Mouse (Mus musculus) layer of hippocampus, adult 11-12 months (tissue): ENCODE data around the gene Zgrf1.

Experiments
- DNase-seq: peaks from one replicate; pipeline ENCODE4 v3.0.0; 2022; ENCODE audit warnings: low spot score

Zgrf1 gene

DNA sequence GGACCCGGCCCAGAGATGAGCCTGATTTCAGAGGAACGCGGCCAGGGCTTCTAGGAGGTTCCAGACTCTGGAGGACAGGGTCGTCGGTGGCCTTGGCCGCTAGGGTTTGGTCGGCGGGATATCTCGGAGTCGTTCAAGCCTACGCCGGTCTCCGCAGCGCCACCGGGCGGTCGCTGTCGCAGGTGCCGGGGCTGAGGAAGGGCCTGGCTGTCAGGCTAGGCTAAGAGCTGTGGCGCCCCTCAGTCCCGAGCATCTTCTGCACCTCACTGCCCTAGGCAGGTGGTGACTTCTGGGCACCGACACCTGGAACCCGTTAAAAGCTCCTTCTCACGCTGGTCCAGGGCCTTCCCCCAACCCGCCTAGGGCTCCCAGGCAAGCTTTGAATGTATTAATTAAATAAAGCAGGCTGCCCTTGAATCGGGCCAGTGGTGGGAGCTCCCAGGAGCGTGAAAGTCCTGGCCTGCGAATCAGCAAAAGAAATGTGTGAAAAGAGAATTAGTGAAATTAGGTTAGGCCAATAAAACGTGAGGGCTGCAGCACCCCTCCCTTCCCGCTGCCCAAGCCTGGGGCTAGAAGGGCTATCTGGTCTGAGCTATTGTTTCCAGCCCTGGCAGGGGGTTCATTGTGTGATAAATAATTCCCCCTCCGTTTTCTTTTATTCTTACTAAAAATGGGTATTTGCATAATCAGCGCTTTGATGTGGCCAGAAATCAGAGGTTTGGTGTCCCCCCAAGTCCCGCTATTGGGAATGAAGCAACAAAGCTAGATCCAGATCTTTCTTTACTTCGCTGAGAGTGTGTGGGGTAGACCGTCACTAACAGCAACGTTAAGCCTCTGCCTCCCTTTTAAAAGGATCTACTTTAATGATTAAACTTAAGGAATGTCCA is 86.8 kb downstream of the Zgrf1 start:
- no peak for DNase-seq

DNA sequence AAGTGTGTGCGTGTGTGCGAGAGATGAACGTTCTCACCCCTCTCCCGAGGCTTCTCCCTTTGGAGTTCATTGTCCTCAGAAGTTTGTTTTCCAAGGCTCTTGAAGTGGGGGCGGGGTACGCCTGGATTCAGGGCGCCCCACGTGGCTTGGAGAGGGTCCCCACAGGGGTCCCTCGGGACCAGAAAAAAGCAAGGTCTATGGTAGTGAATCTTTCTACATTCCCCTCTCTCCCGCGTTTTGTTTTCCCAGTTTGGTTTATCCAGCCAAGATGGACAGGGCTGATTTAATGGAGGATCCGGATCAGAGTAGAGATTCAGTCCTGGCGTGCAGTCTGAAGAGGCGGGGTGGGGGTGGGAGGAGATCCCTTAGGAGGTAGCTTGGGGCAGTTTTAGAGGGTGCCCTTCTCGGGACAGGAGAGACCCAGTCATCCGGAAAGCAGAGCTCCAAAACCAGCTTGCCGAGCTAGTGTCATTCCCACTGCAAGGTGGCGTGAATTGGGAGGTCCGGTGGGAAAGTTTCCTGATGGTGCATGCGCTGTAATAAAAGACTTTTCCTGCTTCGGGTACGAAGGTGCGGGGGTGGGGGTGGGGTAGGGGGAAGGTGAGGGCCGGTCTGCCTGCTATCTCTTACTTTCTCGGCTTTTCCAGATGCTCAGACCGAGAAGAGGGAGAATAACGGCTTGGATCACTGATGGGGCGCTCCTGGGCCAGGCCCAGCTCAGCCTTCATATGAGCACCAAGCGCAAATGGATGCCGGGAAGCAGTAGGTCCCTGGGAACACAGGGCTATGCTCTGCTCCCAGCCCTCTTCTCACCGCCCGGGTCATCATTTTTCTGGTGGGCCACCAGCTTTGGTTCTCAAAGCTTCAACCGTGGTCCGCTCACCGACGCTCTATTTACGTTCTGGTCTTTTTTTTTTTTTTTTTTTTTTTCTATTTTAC is 87.7 kb downstream of the Zgrf1 start:
- no peak for DNase-seq

DNA sequence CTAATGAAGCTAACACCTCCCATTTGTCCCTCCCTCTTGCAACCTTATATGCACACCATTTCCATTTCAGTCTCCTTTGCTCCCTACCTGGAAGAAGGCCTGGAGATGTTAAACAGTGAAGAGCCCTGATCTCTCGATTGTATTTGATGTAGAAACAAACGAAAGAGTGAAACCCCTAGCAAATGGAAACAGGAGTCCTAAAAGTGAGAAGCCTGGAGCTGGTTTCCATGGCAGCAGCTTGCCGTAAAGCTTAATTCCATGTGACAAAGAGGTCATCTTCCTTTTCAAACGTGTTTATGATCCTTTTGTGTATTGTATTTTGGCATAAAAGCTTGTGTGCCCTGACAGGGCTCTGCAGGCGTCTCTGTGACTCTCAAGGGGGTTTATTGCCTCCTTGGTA is 88.9 kb downstream of the Zgrf1 start:
- no peak for DNase-seq

- DNase-seq, result no peak
Observed at GRCm38 (mm10) chr3:127646156-127646825, 93.0 kb downstream of the Zgrf1 start.

- DNase-seq, result no peak
Observed at GRCm38 (mm10) chr3:127651742-127652653, 98.7 kb downstream of the Zgrf1 start.

DNA sequence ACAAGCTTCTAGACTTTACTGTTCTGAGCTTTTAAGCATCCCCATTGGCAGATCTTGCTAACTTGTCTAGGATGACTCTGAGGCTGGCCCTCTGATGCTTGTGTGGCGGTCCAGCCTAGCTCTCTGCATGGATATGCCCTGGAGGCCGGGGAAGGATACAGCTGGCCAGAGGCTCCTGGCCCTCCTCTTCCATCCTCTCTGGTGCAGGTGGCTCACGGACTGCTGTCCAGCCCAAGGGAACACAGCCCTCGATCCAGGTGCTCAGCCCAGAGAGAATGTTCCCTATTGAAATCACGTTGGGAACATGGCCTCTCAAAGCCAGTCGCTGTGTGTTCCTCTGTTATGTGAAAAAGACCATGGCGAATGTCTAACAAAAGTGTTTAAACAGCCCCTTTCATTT is 107.4 kb downstream of the Zgrf1 start:
- DNase-seq, result no peak

GRCm38 (mm10) chr3:127661646-127662531 is 108.6 kb downstream of the Zgrf1 start:
- no peak for DNase-seq
